Mouse (Mus musculus): ENCODE measurements at regions not wholly inside any gene's neighbourhood (a gene's known extent, or its start where the extent isn't known, plus 50 kb on each side); places are given as distances from the start of the nearest gene placed in this dataset.
"Not testable (repeated sequence)": the region's sequence is repeated elsewhere in the genome, so short reads cannot be mapped to it uniquely, and the experiment has no call there.

- DNase-seq (ENCODE audit: low spot score in 2 of 2): no peak
- intact Hi-C loops (cut with DNase I): no loop called here
Measured at GRCm38 (mm10) chr1:30751138-30751907, 122.4 kb downstream of the Phf3 start.

GRCm38 (mm10) chr1:30741955-30742354 lies 131.8 kb downstream of the Phf3 start:
- intact Hi-C loops (cut with DNase I): no loop called here
- DNase-seq (ENCODE audit: low spot score in 2 of 2): no peak

- intact Hi-C loops (cut with DNase I): no loop called here
- peak; percentile 82 to 83 for DNase-seq (ENCODE audit: low spot score in 2 of 2)
Measured at GRCm38 (mm10) chr1:30740831-30741230, 132.9 kb downstream of the Phf3 start.

- no peak for DNase-seq (ENCODE audit: low spot score in 2 of 2)
- intact Hi-C loops (cut with DNase I): no loop called here
Measured at GRCm38 (mm10) chr1:30721519-30721918, 152.2 kb downstream of the Phf3 start.

GRCm38 (mm10) chr1:30720829-30721228 lies 152.9 kb downstream of the Phf3 start:
- no peak for DNase-seq (ENCODE audit: low spot score in 2 of 2)
- intact Hi-C loops (cut with DNase I): no loop called here

GRCm38 (mm10) chr1:30718578-30718977 lies 155.1 kb downstream of the Phf3 start:
- no peak for DNase-seq (ENCODE audit: low spot score in 2 of 2)
- intact Hi-C loops (cut with DNase I): no loop called here

GRCm38 (mm10) chr1:30716346-30716745 lies 157.4 kb downstream of the Phf3 start:
- peak in 1 of 2 experiments; percentile 47 for DNase-seq (ENCODE audit: low spot score in 2 of 2)
- intact Hi-C loops (cut with DNase I): no loop called here

- peak in 1 of 2 experiments; percentile 46 for DNase-seq (ENCODE audit: low spot score in 2 of 2)
- intact Hi-C loops (cut with DNase I): no loop called here
Measured at GRCm38 (mm10) chr1:30701116-30701515, 172.6 kb downstream of the Phf3 start.

GRCm38 (mm10) chr1:30700399-30701081 lies 173.2 kb downstream of the Phf3 start:
- DNase-seq (ENCODE audit: low spot score in 2 of 2): peak; percentile 61 to 67
- intact Hi-C loops (cut with DNase I): no loop called here

- no peak for DNase-seq (ENCODE audit: low spot score in 2 of 2)
- intact Hi-C loops (cut with DNase I): loop anchor here (5.0 kb wide), 1 partner anchor 461 kb away; no protein-coding TSS in a partner anchor
Measured at GRCm38 (mm10) chr1:30696342-30696741, 177.4 kb downstream of the Phf3 start.

GRCm38 (mm10) chr1:30685318-30685717 lies 188.4 kb downstream of the Phf3 start:
- intact Hi-C loops (cut with DNase I): no loop called here
- peak; percentile 21 to 26 for DNase-seq (ENCODE audit: low spot score in 2 of 2)

GRCm38 (mm10) chr1:30683889-30684288 lies 189.8 kb downstream of the Phf3 start:
- DNase-seq (ENCODE audit: low spot score in 2 of 2): no peak
- intact Hi-C loops (cut with DNase I): no loop called here

- DNase-seq (ENCODE audit: low spot score in 2 of 2): no peak
- intact Hi-C loops (cut with DNase I): no loop called here
Measured at GRCm38 (mm10) chr1:30639807-30640206, 233.9 kb downstream of the Phf3 start.

- DNase-seq (ENCODE audit: low spot score in 2 of 2): peak; percentile 13 to 51
- intact Hi-C loops (cut with DNase I): no loop called here
Measured at GRCm38 (mm10) chr1:30632760-30633159, 241.0 kb downstream of the Phf3 start.

- DNase-seq (ENCODE audit: low spot score in 2 of 2); intact Hi-C loops (cut with DNase I): not testable (repeated sequence)
Measured at GRCm38 (mm10) chr1:30627796-30628195, 245.9 kb downstream of the Phf3 start.

- intact Hi-C loops (cut with DNase I): no loop called here
- peak in 1 of 2 experiments; percentile 15 for DNase-seq (ENCODE audit: low spot score in 2 of 2)
Measured at GRCm38 (mm10) chr1:30595122-30595730, 278.5 kb downstream of the Phf3 start.

- DNase-seq (ENCODE audit: low spot score in 2 of 2): peak in 1 of 2 experiments; percentile 32
Measured at GRCm38 (mm10) chr1:30594036-30594435, 279.7 kb downstream of the Phf3 start.

GRCm38 (mm10) chr1:30590721-30591120 lies 283.0 kb downstream of the Phf3 start:
- intact Hi-C loops (cut with DNase I): no loop called here
- DNase-seq (ENCODE audit: low spot score in 2 of 2): no peak

More at GRCm38 (mm10) chr1:30594036-30594435, 279.7 kb downstream of the Phf3 start:
- intact Hi-C loops (cut with DNase I): no loop called here

- intact Hi-C loops (cut with DNase I): no loop called here
- DNase-seq (ENCODE audit: low spot score in 2 of 2): no peak
Measured at GRCm38 (mm10) chr1:30588885-30589284, 284.8 kb downstream of the Phf3 start.

- peak; percentile 24 to 47 for DNase-seq (ENCODE audit: low spot score in 2 of 2)
- intact Hi-C loops (cut with DNase I): no loop called here
Measured at GRCm38 (mm10) chr1:30588336-30588735, 285.4 kb downstream of the Phf3 start.
